Mouse (Mus musculus) frontal cortex, postnatal 25 days (tissue): ENCODE data around the gene Wipi1.

Source experiments
- DNase-seq, 2 experiments: peaks; one replicate each; pipeline ENCODE4 v3.0.0; 2022; ENCODE audit warnings: low spot score in 2 of 2

Wipi1 gene

DNA sequence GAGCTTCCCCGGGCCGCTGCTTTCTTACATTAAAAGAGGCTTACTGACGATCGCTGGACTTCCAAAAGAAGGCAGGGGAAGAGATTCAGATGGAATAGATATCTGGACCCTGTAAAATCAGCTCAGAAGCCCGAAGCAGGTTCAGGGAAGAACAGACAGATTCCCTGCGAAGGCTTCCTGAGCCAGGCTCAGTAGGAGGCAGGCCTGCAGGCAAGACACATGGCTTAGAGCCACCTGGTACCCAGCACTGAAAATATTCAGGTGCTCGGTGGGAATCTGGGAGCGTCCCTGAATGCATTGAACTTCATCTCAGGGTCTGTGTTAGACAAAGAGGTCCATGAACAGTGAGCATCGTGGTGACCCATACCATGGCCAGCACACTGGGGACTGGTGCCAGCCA lies 31.8 kb downstream of the Wipi1 start:
- no peak for DNase-seq

DNA sequence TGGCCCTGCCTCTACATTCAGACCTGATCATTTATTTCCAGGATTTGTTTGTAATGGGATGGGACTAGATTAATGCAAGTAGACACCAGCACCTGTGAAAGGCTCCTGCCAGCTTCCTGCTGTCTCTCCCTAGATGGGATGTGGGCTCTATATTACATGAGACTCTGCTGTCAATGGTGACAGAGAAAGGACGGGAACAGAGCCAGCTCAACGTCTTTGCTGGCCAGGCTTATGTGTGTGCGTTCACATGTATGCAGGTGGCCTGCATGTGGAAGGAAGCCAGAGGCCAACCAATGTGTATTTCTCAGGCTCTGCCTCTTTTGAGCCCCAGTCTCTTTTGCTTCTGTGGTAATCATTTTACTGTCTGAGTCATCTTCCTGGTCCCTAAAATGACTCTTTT lies 33.2 kb downstream of the Wipi1 start:
- DNase-seq = no peak

DNA sequence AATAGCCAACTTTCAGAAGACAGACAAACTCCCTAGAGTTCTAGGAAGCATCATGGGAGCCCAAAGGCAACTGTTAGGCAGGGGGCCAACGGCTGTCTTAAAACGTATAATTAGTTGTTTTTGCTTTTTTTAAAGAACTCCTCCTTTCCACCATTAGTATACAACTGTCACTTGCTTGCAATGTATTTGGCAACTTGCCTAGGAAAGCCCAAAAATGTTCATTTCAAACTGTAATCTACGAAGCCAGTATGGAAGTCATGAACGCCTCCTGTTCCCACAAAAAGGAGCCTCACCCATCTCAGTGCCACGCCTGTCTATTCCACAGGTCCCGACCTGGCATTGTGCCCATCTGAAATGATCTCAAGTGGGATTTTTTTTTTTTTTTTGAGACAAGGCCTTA lies 35.9 kb downstream of the Wipi1 start:
- no peak for DNase-seq

DNA sequence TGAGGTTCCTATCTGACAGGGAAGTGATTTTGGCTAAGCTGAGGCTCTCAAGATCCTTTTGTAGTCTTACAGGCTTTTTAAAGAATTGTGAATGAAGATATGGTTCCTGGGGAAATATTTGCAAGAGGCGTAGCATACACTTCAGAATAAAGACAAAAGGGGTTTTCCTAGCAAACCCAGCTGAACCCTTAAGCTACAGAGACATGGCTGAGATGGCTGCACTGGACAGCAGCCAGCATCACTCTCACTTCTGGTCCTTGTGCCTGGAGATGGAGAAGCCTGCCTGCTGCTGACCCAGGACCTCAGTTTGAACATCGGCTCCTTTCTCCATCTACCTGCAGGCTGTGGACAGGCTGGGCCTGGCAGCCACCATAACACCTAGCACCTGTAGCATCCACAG lies 37.2 kb downstream of the Wipi1 start:
- no peak for DNase-seq

DNA sequence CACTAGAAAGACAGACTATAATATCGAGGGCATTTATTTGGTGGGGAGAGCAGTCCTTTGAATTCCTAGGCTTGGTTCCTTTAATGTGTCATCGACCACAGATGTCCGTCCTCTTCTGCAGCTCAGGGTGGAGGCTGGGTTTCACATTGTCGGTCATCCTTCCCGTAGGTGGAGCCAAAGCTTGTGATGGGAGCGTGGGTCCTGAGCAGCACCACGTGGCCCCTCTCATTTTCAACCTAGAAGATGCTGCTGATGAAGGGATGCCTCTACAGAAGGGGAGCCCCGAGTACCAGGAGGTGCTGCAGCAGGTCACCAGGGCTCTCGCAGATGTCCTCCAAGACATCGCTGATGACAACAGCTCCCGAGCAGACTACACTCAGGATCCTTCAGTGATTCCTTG lies 39.7 kb downstream of the Wipi1 start:
- no peak for DNase-seq

DNA sequence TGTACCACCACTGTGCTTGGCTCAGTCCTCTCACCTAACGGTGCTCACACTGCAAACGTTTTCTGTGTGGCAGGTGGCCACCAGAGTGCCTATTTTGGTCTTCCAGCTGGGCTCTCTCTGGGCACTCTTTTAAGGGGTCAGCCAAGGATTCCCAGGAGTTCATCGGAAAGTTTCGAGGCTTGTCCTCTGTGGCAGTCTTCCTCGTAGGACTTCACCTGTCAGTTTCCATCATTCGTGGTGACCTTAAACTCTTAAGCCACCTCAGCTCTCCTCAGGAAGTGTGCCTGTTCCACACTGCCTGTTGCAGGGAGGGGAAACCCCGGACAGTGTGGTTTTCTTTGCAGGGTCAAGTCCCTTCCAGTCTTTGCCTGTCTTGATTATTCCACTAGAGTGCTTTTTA lies 42.0 kb downstream of the Wipi1 start:
- DNase-seq = no peak

DNA sequence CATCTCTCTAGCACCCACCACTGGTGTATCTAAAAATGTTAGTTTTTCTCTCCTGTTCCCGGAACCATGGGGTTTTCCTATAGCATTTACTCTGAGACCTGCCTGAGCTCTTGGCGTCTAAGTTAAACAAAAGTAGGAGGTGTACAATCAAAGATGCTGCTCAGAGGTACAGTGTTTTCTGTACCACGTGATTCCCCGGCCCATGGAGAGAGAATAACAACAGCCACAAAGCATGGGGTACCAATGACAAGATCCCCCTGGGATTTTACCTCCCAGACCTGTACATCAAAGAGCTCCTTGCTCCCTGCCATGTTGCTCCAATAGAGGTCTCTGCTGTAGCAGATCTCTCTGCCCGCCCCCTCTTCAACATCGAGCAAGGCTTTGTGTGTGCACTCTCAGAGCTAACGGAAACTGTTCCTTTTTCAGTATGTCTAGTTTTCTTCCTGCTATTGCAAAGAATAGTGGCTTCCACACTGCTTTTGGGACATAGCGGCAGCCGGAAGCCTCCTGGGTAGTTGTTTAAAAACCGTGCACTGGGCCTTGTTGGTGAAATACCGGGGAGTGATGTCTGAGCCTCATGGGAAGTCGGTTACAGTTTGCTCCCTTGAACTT lies 42.7 kb downstream of the Wipi1 start:
- DNase-seq = no peak

DNA sequence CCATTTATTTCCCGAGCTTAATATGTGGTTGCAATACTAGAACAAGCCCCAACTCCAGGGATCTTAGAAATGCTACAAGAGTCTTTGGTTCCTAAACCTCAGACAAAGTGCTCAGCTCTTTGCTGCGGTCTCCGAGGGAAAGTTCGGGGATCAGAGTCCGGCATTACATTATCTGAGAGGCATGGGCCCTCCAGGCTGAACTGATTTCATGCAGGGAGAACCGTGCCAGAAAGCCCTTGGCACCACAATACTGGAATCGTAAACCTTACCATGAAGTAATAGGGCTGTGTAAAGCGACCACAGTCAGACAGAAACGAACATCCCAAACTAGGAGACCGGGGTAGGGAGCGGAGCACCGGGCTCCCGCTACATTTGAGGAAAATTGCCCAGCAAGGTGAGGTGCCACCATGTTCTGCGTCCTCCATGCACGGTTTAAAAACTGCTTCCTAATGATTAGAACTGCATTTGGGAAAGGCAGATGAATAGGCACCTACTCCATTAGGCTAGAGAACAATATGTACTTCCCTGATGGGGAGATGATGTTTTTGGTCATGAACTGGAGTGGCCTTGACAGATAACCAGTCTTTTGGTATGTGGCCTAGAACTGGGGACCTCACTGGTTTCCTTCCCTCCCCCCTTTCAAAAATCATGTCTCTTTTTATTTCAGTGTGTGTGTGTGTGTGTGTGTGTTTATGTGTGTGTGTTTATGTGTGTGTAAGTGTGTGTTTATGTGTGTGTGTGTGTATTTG lies 47.1 kb downstream of the Wipi1 start:
- no peak for DNase-seq

DNA sequence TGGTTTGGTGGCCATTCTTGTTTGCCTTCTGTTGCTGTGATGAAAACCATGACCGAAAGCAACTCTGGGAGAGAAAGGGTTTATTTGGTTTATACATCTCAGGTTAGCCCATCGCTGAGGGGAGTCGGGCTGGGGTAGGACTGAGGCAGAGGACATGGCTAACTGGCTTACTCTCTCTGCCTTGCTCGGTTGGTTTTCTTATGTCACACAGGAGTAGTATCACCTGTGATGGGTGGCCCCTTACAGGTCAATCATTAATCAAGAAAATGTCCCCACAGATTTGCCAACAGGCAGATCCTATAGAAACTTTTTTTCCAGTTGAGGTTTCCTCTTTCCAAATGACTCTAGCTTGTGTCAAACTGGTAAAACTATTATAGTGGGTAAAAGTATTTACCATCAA lies 48.1 kb downstream of the Wipi1 start:
- no peak for DNase-seq

DNA sequence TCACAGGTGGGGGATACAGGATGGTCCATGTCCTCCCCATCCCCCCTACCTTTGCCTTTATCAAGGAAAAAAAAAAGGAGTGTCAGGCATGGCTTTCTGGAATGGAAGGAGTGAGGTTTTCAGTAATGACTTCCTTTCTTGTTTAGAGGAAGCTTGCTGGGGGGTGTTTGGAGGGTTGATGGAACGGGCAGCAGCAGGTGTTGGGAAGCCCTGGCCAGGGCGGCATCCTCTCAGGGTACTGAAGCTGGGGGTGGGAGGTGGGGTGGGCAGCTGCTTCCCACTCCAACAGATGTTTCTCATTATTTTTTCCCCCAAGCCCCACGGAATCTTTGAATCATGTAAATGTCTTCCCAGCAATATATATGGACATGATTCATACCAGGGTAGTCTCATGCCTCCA lies 50.3 kb downstream of the Wipi1 start:
- DNase-seq = no peak

DNA sequence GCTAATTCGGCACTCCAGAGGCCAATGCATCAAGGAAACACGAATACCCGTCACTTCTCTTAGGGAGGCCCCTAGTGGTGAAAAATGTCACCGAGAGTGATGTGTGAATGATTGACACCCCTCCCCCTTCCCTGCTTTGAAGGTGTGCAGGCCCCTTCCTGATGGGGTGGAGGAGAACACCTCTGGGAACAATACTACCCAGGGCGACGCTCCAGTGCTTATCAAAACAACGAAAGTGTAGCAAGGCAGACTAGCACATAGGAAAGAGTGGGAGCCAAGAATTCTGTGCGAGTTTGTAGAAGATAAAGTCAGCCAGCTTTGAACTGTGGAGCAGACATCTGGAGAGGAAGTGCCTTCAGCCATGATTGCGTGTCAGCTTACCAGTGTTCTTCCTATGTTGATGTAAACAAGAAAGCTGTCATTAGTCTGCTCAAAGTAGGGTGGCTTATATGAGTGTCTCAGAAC lies 50.9 kb downstream of the Wipi1 start:
- DNase-seq = no peak

DNA sequence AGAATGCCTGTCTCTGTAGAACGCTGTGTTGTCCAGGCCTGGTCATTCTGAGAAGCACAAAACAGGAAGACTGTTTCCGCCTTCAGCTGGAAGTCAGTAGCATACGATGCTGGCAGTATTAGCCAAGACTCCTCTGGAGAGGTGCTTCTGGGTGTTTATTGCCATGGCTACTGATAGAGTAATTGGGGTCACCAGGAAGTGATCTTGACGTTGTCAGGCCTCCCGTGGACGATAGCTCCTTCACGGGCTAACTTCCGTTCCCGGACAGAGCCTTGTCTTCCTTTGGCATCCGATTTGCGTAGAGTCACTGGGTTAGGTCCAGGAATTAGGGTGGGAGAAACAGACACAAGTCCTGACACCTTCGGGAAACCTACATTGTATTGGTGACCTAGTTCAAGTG lies 52.5 kb downstream of the Wipi1 start:
- no peak for DNase-seq

DNA sequence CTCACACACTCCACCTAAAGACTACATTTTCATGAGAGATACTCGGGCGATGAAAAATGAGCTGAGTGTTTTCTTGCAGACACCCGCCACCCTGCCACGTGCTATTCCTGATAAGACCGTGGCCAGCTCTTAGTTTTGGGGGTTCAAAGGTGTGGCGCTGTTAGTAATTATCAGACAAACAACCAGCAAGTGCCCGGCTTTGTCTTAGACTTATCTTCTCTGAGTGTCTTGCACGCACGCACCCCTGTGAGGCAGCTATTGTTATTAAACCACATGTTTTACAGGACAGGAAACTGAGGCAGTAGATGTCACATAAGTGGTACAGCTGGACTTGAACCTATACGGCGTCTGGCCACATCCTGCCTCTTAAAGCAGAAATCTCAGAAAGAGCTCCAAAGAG lies 54.3 kb downstream of the Wipi1 start:
- DNase-seq = no peak

DNA sequence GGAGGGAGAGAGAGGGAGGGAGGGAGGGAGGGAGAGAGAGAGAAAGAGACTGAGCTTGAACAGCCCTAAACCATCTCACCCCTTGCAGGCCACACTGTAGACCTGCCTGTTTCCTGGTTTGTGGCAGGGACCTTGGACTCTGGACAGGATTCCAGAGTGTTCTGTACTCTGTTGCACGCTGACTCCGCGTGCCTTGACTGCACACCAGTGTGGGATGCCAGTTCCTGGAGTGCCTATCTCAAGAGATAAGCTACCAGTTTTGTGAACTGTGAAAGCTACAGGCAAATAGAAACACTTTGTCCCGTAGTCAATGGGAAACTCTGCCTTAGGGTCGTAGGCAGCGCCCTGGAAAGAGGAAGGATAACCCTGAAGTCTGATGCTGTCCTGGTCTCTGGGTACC lies 55.6 kb downstream of the Wipi1 start:
- DNase-seq = no peak

DNA sequence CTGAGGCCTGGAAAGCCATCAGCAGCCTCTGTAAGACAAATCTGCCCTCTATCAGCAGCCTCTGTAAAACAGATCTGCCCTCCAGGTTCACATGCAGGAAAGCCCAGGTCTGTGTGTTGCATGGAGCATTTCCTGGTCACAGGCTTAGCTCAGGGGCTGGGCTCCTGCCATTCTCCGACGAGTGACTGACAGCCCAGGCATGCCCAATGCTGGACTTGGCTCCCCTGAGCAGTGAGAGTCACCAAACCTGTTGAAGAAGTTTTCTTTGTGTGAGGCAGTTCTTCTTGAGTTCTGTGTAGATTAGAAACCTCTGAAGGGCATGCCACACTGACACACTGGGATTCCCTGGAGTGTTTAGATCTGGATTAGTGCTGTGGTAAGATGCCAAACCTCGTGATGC lies 57.3 kb downstream of the Wipi1 start:
- DNase-seq = no peak

DNA sequence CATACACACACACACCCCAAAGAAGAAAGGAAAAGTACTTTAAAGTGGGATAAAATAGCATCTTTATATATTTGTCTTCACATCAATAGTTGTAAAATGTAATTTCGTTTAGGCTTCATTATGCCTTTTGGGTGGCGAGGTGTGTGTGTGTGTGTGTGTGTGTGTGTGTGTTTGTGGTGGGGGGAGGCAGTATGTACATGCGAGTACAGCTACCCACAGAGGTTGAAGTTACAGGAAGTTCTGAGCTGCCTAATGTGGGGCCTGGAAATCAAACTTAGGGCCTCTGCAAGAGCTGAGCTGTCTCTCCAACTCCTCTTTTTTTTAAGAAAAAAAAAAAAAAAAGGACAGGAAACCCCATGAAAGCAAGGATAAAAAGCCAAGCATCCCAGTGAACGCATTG lies 57.8 kb downstream of the Wipi1 start:
- no peak for DNase-seq

DNA sequence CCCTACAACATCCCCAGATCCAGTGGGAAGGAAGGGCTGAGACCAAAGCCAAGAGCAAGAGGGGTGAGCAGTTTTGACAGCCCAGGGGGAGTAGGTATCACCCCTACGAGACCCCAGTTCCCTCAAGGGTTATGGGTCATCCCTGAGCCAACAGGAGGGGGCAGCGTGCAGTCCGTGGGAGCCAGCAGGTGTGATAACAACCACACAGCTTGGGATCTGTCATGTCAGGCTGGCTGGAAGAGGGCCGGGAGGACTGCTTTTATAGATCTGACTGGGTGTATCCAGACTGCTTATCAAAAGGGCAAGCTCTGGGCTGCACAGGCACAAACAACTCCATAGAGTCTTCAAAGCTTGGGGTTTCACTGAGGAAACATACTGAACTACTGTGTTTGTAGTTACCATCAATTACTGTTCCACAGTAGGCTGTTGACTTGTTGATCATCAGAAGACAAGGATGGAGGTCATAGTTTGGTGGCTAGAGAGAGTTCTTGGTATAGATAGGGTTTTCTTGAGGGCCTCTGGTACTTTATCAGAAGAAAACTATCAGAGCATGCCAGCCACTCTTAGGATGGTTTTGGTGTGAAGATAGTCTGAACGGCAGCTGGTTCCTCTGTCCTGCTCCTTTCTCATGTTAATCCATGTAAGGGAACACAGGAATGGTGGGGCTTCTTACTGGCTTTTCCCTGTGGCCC lies 62.0 kb downstream of the Wipi1 start:
- no peak for DNase-seq

DNA sequence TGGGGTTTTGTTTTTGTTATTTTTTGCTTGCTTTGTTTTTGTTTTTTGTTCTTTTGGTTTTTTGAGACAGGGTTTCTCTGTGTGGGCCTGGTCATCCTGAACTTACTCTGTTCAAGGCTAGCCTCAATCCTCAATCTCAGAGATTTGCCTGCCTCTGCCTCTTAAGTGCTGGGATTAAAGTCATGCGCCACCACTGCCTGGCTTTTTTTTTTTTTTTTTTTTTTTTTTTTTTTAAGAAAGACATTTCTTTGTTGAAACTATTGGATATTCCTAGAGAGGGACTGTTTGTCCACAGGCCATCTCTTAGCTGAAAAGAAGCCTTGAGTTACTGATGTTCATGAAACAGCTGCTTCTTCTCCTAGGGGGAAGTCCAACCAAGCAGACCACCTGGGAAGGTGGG lies 64.1 kb downstream of the Wipi1 start:
- DNase-seq = no peak

DNA sequence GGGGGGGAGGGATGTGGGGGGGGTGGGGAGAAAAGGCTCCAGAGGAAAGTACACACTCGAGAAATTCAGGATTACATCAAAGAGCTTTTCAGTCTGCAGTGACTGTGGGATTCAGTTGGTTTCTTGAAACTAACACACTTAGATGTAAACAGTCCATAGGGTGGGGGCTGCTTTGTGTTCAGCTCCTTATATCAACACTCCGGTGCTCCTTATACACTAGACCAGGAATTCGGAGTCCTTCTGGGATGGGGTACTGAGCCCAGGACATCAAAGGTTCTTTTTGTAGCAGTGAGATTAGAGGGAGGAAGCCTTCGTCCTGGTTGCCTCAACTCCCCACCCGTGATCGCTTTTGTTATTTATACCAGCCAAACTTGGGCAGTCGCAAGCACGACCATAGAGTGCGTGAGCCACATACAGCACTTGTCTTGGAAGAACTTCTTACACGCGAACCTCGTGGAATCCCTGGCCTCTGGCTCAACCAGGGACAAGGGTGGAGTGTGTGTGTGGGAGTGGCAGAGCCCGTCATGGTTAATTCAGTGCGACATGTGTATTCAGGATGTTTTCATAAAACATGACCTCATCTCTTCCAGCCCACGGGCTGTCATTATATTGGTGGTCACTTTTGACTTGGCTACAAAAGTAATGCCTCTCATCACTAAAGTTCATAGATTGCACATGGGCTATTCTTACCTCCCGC lies 65.3 kb downstream of the Wipi1 start:
- DNase-seq = no peak

DNA sequence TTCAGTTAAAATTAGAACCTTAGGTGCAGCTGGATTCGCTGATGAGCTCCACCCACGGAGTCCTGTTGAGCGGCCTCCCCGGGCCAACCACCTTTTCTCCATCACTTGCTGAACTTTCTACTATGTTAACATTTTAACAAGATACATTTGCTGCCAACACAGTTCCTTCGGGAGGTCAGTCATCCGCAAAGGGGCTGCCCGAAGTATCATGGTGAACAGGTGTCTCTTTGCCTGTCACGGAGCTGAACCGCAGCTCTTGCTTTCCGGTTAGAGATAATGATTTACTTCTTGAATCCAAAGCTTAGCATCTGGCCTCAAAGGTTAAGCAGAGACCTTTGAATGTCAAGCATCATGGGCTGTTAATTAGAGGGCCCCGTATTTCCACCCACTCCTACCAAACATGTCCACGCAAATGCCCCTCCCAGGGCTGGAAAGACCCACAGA lies 66.0 kb downstream of the Wipi1 start:
- no peak for DNase-seq

DNA sequence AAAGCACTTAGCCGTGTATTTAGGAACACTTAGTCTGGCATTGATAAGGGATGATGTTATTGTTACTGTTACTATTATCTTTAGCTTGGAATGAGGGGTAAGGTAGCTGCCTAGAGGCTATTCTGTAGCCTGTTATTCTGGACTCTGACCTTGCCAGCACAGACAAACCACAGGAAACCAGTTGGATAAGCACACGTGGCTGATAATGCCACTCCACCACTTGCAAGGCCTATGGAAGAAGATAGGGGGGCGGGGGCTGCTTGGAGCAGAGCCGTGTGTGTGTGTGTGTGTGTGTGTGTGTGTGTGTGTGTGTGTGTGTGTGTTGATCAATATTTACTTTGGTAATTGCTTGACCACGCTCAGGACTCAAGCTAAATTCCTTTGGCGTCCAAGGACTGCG lies 66.5 kb downstream of the Wipi1 start:
- no peak for DNase-seq

DNA sequence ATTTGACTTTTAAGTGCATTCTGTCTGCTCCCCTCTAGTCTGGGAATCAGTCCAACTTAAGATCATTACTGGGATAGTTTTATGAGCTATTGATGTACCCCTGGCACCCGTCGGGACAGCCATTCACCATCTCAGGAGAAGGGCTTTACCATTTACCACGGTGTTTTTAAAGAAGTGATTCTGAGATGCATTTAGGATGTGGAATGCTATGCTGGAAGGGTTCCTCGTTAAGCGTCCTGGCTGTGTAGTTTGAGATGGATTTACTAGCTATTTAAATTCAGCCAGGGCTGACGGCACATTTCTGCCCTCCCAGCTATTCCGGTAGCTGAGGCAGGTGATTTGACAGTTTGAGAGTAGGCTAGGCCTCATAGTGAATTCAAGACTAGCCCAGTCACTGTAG lies 67.3 kb downstream of the Wipi1 start:
- DNase-seq = no peak

DNA sequence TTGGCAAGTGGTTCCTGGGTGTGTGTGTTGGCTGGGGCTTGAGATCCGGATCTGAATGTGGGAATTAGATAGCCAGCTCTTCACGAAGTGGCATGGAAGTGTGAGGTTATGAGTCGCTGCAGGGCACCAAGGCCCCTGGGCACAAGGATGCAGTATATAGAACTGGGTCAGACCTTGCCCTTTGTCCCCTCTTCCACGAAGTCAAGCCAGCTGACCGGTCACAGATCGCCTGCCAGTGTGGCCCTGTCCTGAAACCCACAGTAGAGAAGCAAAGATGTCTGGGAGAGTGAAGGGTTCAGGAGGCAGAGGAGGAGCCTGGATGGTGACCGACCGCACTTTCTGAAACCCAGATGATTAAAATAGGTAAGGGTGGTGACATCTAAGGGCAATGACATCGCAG lies 68.3 kb downstream of the Wipi1 start:
- DNase-seq = no peak
